In genomic region chr3:154364604-154365209, GRCm38 (mm10) we compare ENCODE assay signal across 10 mouse cellular contexts. TPM values are rescaled to one million over a fixed set of nuclear protein-coding genes. Genes with fewer than 3 reads are reported as not detected.
DNase-seq lines count a peak whose midpoint lies in the region; ATAC-seq and TF ChIP-seq lines count a peak whose summit lies in the region.
"Had no signal": no experiment of that assay in that cellular context is flagged by ENCODE, and none has a peak within 500 bp of the region (broad histone marks: within the 10 kb centered on the region; RNA-seq: fewer than 3 reads in every experiment).

No protein-coding gene starts in this region.

- no peaks in the 10 kb centered on the region for H3K9me3 ChIP-seq in hindbrain, embryonic 14.5 days (ENCODE audit: control insufficient read depth, low read length)
- no peaks in the 10 kb centered on the region for H3K9me3 ChIP-seq in hindbrain, embryonic 12.5 days (replicated peaks)
- no peaks in the 10 kb centered on the region for H3K9me3 ChIP-seq in lung, embryonic 15.5 days

- H3K4me2 ChIP-seq in hindbrain, embryonic 14.5 days (replicated peaks), result no peak overlapping the region
- H3K4me2 ChIP-seq in hindbrain, embryonic 12.5 days (replicated peaks), result no peak overlapping the region
- peak overlapping the region; percentile 24; the same call in 1 of the 2 replicates for H3K4me2 ChIP-seq in lung, embryonic 15.5 days

- ATAC-seq in hindbrain, embryonic 14.5 days (ENCODE audit: low FRiP score), result no peak
- no peak for ATAC-seq in hindbrain, embryonic 12.5 days (ENCODE audit: low FRiP score)
- 0 out of 2 replicates have a peak, but pooled peaks have one; percentile 46 for ATAC-seq in granulocyte monocyte progenitor cell, adult 5-6 weeks (replicated peaks; ENCODE audit: poor library complexity, severe bottlenecking)
- ATAC-seq in lung, embryonic 15.5 days (ENCODE audit: borderline replicate concordance, extremely low read depth, low FRiP score, low TSS enrichment), result peak; percentile 67; the same call in 1 of the 2 replicates

- peak; percentile 84 for TF ChIP-seq CTCF in brain, embryonic 14.5 days (IDR thresholded peaks at IDR 0.05; ENCODE audit: borderline replicate concordance, extremely low read depth, insufficient read depth, insufficient read length)

- 33% methylated on average over 10 of the region's 10 CpGs for WGBS in hindbrain, embryonic 14.5 days
- 26% methylated on average over 10 of the region's 10 CpGs for WGBS in hindbrain, embryonic 12.5 days
- WGBS in lung, embryonic 15.5 days, result 28% methylated on average over 10 of the region's 10 CpGs

- peak; percentile 43 for DNase-seq in hindbrain, embryonic 14.5 days (ENCODE audit: low spot score)
- peak; percentile 45 for DNase-seq in brain, embryonic 14.5 days (ENCODE audit: low read depth)
- DNase-seq in right cerebral cortex, adult 2 months (ENCODE audit: low spot score in 2 of 2), result no peak
- no peak for DNase-seq in frontal cortex, postnatal 25 days (ENCODE audit: low spot score in 2 of 2)
- DNase-seq in cerebellum, adult 11 months, result no peak

- no peak for TF ChIP-seq POLR2A in brain, embryonic 14.5 days (IDR thresholded peaks at IDR 0.05; ENCODE audit: borderline replicate concordance, extremely low read depth, insufficient read depth, insufficient read length, poor library complexity, severe bottlenecking)

- H3K4me3 ChIP-seq in hindbrain, embryonic 14.5 days (replicated peaks; ENCODE audit: low read length), result no peak overlapping the region
- H3K4me3 ChIP-seq in hindbrain, embryonic 12.5 days, result no peak overlapping the region
- no peak overlapping the region for H3K4me3 ChIP-seq in lung, embryonic 15.5 days
- H3K4me3 ChIP-seq: erythroblast, embryonic 14.5 days had no signal

- no peaks in the 10 kb centered on the region for H3K4me1 ChIP-seq in hindbrain, embryonic 14.5 days (replicated peaks; ENCODE audit: control insufficient read depth, insufficient read depth, low read length)
- no peaks in the 10 kb centered on the region for H3K4me1 ChIP-seq in hindbrain, embryonic 12.5 days
- peaks cover 8% of the 10 kb centered on the region; the same call in 1 of the 2 replicates for H3K4me1 ChIP-seq in lung, embryonic 15.5 days

- H3K27me3 ChIP-seq in hindbrain, embryonic 14.5 days (ENCODE audit: control insufficient read depth, insufficient read depth, low read length), result no peaks in the 10 kb centered on the region
- H3K27me3 ChIP-seq in hindbrain, embryonic 12.5 days, result no peaks in the 10 kb centered on the region
- no peaks in the 10 kb centered on the region for H3K27me3 ChIP-seq in lung, embryonic 15.5 days

- no peak overlapping the region for H3K9ac ChIP-seq in hindbrain, embryonic 14.5 days
- no peak overlapping the region for H3K9ac ChIP-seq in hindbrain, embryonic 12.5 days
- H3K9ac ChIP-seq in lung, embryonic 15.5 days, result no peak overlapping the region

- no peak overlapping the region for H3K27ac ChIP-seq in hindbrain, embryonic 14.5 days
- no peak overlapping the region for H3K27ac ChIP-seq in hindbrain, embryonic 12.5 days
- no peak overlapping the region for H3K27ac ChIP-seq in lung, embryonic 15.5 days

- H3K36me3 ChIP-seq in hindbrain, embryonic 14.5 days (replicated peaks; ENCODE audit: control insufficient read depth, insufficient read depth), result no peaks in the 10 kb centered on the region
- no peaks in the 10 kb centered on the region for H3K36me3 ChIP-seq in hindbrain, embryonic 12.5 days
- H3K36me3 ChIP-seq in lung, embryonic 15.5 days, result no peaks in the 10 kb centered on the region

RNA-seq across cellular contexts. Expression of gene Lhx8, which starts 34.2 kb away (rescaled TPM):
- polyA plus RNA-seq in hindbrain, embryonic 14.5 days (2014; fragmentation: Nextera tagmentation; extraction: Ambion mirVana), result 0.35 TPM in 1 of 2 replicates, not detected in the other
- polyA plus RNA-seq in hindbrain, embryonic 12.5 days (2016; fragmentation: Nextera tagmentation; extraction: Ambion mirVana), result 1.4 and 3.1 TPM in 2 replicates
- polyA plus RNA-seq in brain, embryonic 14.5 days (2012; rRNA removed), result 11.7 and 28.4 TPM in 2 replicates
- not detected in 2 replicates for total RNA-seq in granulocyte monocyte progenitor cell, adult 5-6 weeks (2014; fragmentation: Nextera tagmentation)
- not detected in 2 replicates for total RNA-seq in granulocyte monocyte progenitor cell, adult 5-6 weeks (2017)
- polyA plus RNA-seq in lung, embryonic 15.5 days (2015; fragmentation: Nextera tagmentation; extraction: Ambion mirVana), result 0.08 and 0.11 TPM in 2 replicates
- polyA plus RNA-seq: erythroblast, embryonic 14.5 days; small intestine, adult 2 months had no signal

Comparison
In these comparisons a context has a peak if more than half of its experiments do, and no peak if none do; other contexts are left out.
1. ATAC-seq: peak in granulocyte monocyte progenitor cell, adult 5-6 weeks (single experiment) and lung, embryonic 15.5 days (single experiment); none in hindbrain, embryonic 14.5 days (single experiment) and hindbrain, embryonic 12.5 days (single experiment).
2. DNase-seq: peak in hindbrain, embryonic 14.5 days (single experiment) and brain, embryonic 14.5 days (single experiment); none in right cerebral cortex, adult 2 months (0 of 2), frontal cortex, postnatal 25 days (0 of 2) and cerebellum, adult 11 months (single experiment).